Comparison of ENCODE assay signal across 14 mouse cellular contexts in the genomic region with DNA sequence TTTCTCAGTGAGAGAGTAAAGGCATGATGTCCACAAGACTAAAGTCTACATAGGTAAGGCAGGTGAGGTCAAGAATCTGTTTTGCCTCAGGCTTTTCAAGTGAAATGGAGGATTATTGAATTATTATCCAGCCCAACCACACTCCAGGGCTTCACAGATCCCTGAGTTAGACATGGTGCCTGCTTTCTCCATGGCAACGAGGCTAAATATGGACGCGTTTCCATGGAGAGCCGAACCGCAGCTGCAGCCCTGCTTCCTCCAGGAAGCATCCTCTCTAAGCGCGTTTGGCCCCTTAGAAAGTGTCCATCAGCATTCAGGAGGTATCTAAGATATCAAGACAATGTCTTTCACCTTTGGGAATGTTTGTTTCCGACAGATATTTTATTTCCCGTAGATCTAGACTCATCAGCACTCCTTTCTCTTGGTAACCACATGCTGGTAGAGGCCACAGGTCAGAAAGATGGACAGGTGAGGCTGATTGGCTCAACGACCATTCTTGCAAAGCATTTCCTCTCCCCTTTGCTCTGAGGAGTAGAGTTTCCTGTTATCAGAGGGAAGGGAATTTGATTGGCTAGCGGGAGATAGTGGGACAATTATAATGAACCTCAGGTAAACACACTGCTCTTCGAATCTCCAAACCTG. TPM values are rescaled to one million over a fixed set of nuclear protein-coding genes. Genes with fewer than 3 reads are reported as not detected.
DNase-seq lines count a peak whose midpoint lies in the region; ATAC-seq lines count a peak whose summit lies in the region.
"Had no signal": no experiment of that assay in that cellular context is flagged by ENCODE, and none has a peak within 500 bp of the region (broad histone marks: within the 10 kb centered on the region; RNA-seq: fewer than 3 reads in every experiment).

No protein-coding gene starts in this region.

- ATAC-seq in kidney, embryonic 15.5 days (replicated peaks; ENCODE audit: low FRiP score): no peak
- no peak for ATAC-seq in liver, embryonic 11.5 days (replicated peaks; ENCODE audit: low FRiP score)
- ATAC-seq: intestine, postnatal 0 days had no signal

- H3K4me3 ChIP-seq in kidney, embryonic 15.5 days (replicated peaks): no peak overlapping the region
- no peak overlapping the region for H3K4me3 ChIP-seq in liver, embryonic 11.5 days (ENCODE audit: low read depth, low read length)
- H3K4me3 ChIP-seq: embryonic facial prominence, embryonic 13.5 days; lung, embryonic 15.5 days; myocyte had no signal

- no peaks in the 10 kb centered on the region for H3K9me3 ChIP-seq in kidney, embryonic 15.5 days (replicated peaks)
- H3K9me3 ChIP-seq in liver, embryonic 11.5 days (ENCODE audit: control insufficient read depth, low read length): no peaks in the 10 kb centered on the region
- H3K9me3 ChIP-seq: embryonic facial prominence, embryonic 13.5 days; lung, embryonic 15.5 days had no signal

- no peaks in the 10 kb centered on the region for H3K36me3 ChIP-seq in kidney, embryonic 15.5 days
- H3K36me3 ChIP-seq in liver, embryonic 11.5 days (ENCODE audit: control insufficient read depth, insufficient read depth, low read length): no peaks in the 10 kb centered on the region
- H3K36me3 ChIP-seq: embryonic facial prominence, embryonic 13.5 days; lung, embryonic 15.5 days had no signal

- WGBS in kidney, embryonic 15.5 days: 77% methylated on average over 12 of the region's 12 CpGs
- WGBS in liver, embryonic 11.5 days: 73% methylated on average over 12 of the region's 12 CpGs

- H3K4me1 ChIP-seq in kidney, embryonic 15.5 days: no peaks in the 10 kb centered on the region
- H3K4me1 ChIP-seq in liver, embryonic 11.5 days (replicated peaks; ENCODE audit: control insufficient read depth, insufficient read depth, low read length): no peaks in the 10 kb centered on the region
- H3K4me1 ChIP-seq: embryonic facial prominence, embryonic 13.5 days; lung, embryonic 15.5 days had no signal

- no peak overlapping the region for H3K9ac ChIP-seq in kidney, embryonic 15.5 days
- H3K9ac ChIP-seq in liver, embryonic 11.5 days (ENCODE audit: low read depth, low read length): no peak overlapping the region
- H3K9ac ChIP-seq: embryonic facial prominence, embryonic 13.5 days; lung, embryonic 15.5 days had no signal

- DNase-seq in R1 (ENCODE audit: low read depth, low spot score): peak; percentile 1
- DNase-seq in embryo, embryonic 10 days (ENCODE audit: low spot score): peak; percentile 65
- peak; percentile 9 to 24 for DNase-seq in layer of hippocampus, adult 8-10 months (ENCODE audit: low spot score in 2 of 2)
- DNase-seq in neural tube, embryonic 10.5 days (ENCODE audit: extremely low spot score, low spot score): peak; percentile 20
- DNase-seq in natural killer cell, adult 2 months (ENCODE audit: low spot score in 2 of 2): no peak
- DNase-seq in adrenal gland, postnatal 36 days: no peak
- DNase-seq in liver, embryonic 11.5 days (ENCODE audit: low spot score): no peak
- DNase-seq: heart, adult 11 months had no signal

- peaks cover 38% of the 10 kb centered on the region for H3K27me3 ChIP-seq in kidney, embryonic 15.5 days
- peaks cover 4% of the 10 kb centered on the region for H3K27me3 ChIP-seq in liver, embryonic 11.5 days (replicated peaks; ENCODE audit: control insufficient read depth, insufficient read depth, low read length)

- no peak overlapping the region for H3K4me2 ChIP-seq in kidney, embryonic 15.5 days
- no peak overlapping the region for H3K4me2 ChIP-seq in liver, embryonic 11.5 days
- H3K4me2 ChIP-seq: embryonic facial prominence, embryonic 13.5 days; lung, embryonic 15.5 days had no signal

- no peak overlapping the region for H3K27ac ChIP-seq in kidney, embryonic 15.5 days
- H3K27ac ChIP-seq in liver, embryonic 11.5 days (ENCODE audit: low read depth, low read length): no peak overlapping the region
- H3K27ac ChIP-seq: embryonic facial prominence, embryonic 13.5 days; lung, embryonic 15.5 days had no signal

RNA-seq across cellular contexts. Expression of gene Rai2, which starts 59.6 kb away (rescaled TPM):
- total RNA-seq in layer of hippocampus, adult 8-10 months (2022): 10 to 100 TPM in 2 of 4 experiments, 1 to 10 TPM in 2; 8.6 to 14.0 (median 9.7) TPM
- 10 to 100 TPM; 18.5 to 27.6 TPM for total RNA-seq in adrenal gland, postnatal 36 days (2021)
- polyA plus RNA-seq in kidney, embryonic 15.5 days (2015; fragmentation: Nextera tagmentation; extraction: Ambion mirVana): 6.2 and 6.4 TPM in 2 replicates
- polyA plus RNA-seq in liver, embryonic 11.5 days (2014; fragmentation: Nextera tagmentation; extraction: Ambion mirVana): 1.1 and 2.6 TPM in 2 replicates
- total RNA-seq: ES-E14 had no signal

Comparison
In these comparisons a context has a peak if more than half of its experiments do, and no peak if none do; other contexts are left out.
1. DNase-seq: peak in R1 (single experiment), embryo, embryonic 10 days (single experiment), layer of hippocampus, adult 8-10 months (2 of 2) and neural tube, embryonic 10.5 days (single experiment); none in natural killer cell, adult 2 months (0 of 2), adrenal gland, postnatal 36 days (0 of 2) and liver, embryonic 11.5 days (single experiment).